Mouse (Mus musculus) midbrain, embryonic 13.5 days (tissue): ENCODE measurements around the gene Lama5. TPM values are rescaled to one million over a fixed set of nuclear protein-coding genes. Genes with fewer than 3 reads are reported as not detected.

ENCODE experiments used
- ATAC-seq: fragments of 200-750 bp; cut with Nextera tagmentation; 2 replicates; pipeline ENCODE4 v1.8.0; 2017; ENCODE audit warnings: mild to moderate bottlenecking, moderate TSS enrichment, moderate library complexity
- H3K27ac ChIP-seq: fragments of 300-500 bp; sonication (generic); 2 replicates; pipeline ENCODE4 v1.5.1; 2015; ENCODE audit warnings: inconsistent platforms, mild to moderate bottlenecking, moderate library complexity
- H3K27me3 ChIP-seq: fragments of 300-500 bp; sonication (generic); 2 replicates; pipeline ENCODE4 v1.6.1; 2015; ENCODE audit warnings: mild to moderate bottlenecking, inconsistent platforms
- H3K36me3 ChIP-seq: fragments of 300-500 bp; sonication (generic); 2 replicates; pipeline ENCODE4 v1.6.1; 2015; ENCODE audit warnings: mild to moderate bottlenecking, inconsistent platforms
- H3K4me1 ChIP-seq: fragments of 300-500 bp; sonication (generic); replicated peaks from 2 replicates; pipeline ENCODE4 v1.6.1; 2015; ENCODE audit warnings: inconsistent platforms
- H3K4me2 ChIP-seq: fragments of 300-500 bp; sonication (generic); replicated peaks from 2 replicates; pipeline ENCODE4 v1.6.1; 2015; ENCODE audit warnings: moderate library complexity, mild to moderate bottlenecking, inconsistent platforms
- H3K4me3 ChIP-seq: fragments of 300-500 bp; sonication (generic); replicated peaks from 2 replicates; pipeline ENCODE4 v1.5.1; 2015; ENCODE audit warnings: mild to moderate bottlenecking, inconsistent platforms
- H3K9ac ChIP-seq: fragments of 300-500 bp; sonication (generic); replicated peaks from 2 replicates; pipeline ENCODE4 v1.6.1; 2015; ENCODE audit warnings: mild to moderate bottlenecking, inconsistent platforms
- H3K9me3 ChIP-seq: fragments of 300-500 bp; sonication (generic); 2 replicates; pipeline ENCODE4 v1.6.1; 2016; ENCODE audit warnings: mild to moderate bottlenecking, inconsistent platforms
- WGBS: fragments of 180-500 bp; shearing (Covaris S2); methylation state at CpG from one replicate; pipeline ENCODE4 v1.1.7; 2015; 5-methylcytosine and 5-hydroxymethylcytosine counted together
- polyA plus RNA-seq: library from polyadenylated mRNA; unstranded; fragments of >200 nt; fragmentation: Nextera tagmentation; extraction: Ambion mirVana; gene quantifications from 2 replicates; pipeline ENCODE4 v1.2.1, GENCODE M21; 2015

Lama5 gene
- polyA plus RNA-seq, 1 experiment from 2014 or later = 1.7 TPM

GRCm38 (mm10) chr2:180202805-180203204 lies 22.9 kb downstream of the Lama5 start:
- peaks cover 23% of the 10 kb centered on the region for H3K4me1 ChIP-seq
- no peak overlapping the region for H3K9ac ChIP-seq
- no peak overlapping the region for H3K27ac ChIP-seq
- no peak overlapping the region for H3K4me3 ChIP-seq
- H3K4me2 ChIP-seq = no peak overlapping the region
- H3K27me3 ChIP-seq = no peaks in the 10 kb centered on the region
- no peaks in the 10 kb centered on the region for H3K36me3 ChIP-seq
- no peak for ATAC-seq
- 80% methylated on average over 10 of the region's 10 CpGs for WGBS
- H3K9me3 ChIP-seq = no peaks in the 10 kb centered on the region

- H3K27ac ChIP-seq = no peak overlapping the region
- H3K36me3 ChIP-seq = no peaks in the 10 kb centered on the region
- no peaks in the 10 kb centered on the region for H3K9me3 ChIP-seq
- H3K27me3 ChIP-seq = no peaks in the 10 kb centered on the region
- no peak overlapping the region for H3K9ac ChIP-seq
- peaks cover 27% of the 10 kb centered on the region for H3K4me1 ChIP-seq
- no peak overlapping the region for H3K4me3 ChIP-seq
- H3K4me2 ChIP-seq = no peak overlapping the region
- no peak for ATAC-seq
- 95% methylated on average over 14 of the region's 14 CpGs for WGBS
Measured at GRCm38 (mm10) chr2:180202263-180202662, 23.4 kb downstream of the Lama5 start.

- Histone ChIP-seq H3K36me3 (no peaks in the 10 kb centered on the region), H3K9ac (no peak overlapping the region), H3K4me2 (no peak overlapping the region), H3K9me3 (no peaks in the 10 kb centered on the region), H3K27me3 (no peaks in the 10 kb centered on the region), H3K4me1 (peaks cover 29% of the 10 kb centered on the region), H3K27ac (peak overlapping the region; percentile 19; the same call in 1 of the 2 replicates), H3K4me3 (no peak overlapping the region)
- WGBS = 71% methylated on average over 9 of the region's 9 CpGs
- no peak for ATAC-seq
Measured at GRCm38 (mm10) chr2:180201303-180201702, 24.4 kb downstream of the Lama5 start.

DNA sequence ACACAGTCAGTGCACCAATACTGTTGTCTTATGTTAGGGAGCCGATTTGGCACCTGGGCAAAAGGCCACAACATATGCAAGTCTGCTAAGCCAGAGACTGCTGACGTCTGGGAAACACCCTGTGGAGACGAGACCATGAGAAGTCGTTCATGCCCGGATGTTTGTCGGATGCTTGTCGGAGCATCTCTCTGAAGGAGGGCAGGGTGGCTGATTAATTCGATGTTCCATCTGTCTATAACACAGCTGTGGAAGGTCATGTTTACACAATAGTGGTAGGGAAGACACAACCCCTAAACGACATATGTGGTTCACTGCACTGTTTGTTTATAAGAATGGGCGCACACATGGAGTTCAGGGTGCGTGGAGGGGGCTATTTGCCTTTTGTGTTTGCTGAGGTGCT lies 25.0 kb downstream of the Lama5 start:
- Histone ChIP-seq H3K27ac (peak overlapping the region; percentile 19; the same call in 1 of the 2 replicates), H3K9me3 (no peaks in the 10 kb centered on the region), H3K27me3 (no peaks in the 10 kb centered on the region), H3K4me3 (no peak overlapping the region), H3K4me1 (peaks cover 22% of the 10 kb centered on the region), H3K9ac (no peak overlapping the region), H3K4me2 (no peak overlapping the region), H3K36me3 (no peaks in the 10 kb centered on the region)
- ATAC-seq = no peak
- WGBS = 57% methylated on average over 11 of the region's 11 CpGs

DNA sequence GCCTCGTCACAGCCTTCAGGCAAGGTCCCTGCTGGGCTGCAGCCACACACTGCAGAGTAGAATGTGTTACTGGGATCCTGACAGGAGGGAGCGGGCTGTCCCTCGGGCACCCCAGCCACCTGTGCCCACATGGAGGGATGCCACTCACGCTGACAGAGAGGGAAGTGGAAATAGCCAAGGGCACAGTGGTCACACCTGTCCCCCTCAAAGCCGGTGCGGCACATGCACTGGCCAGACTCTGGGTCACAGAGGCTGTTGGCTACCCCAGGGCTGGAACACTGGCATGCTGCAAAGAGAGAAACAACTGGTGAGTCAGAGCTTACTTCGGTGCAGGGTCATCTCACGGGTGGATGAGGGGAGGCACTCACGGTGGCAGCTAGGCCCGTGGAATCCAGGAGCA lies 26.9 kb downstream of the Lama5 start:
- Histone ChIP-seq H3K9ac (no peak overlapping the region), H3K4me2 (no peak overlapping the region), H3K4me3 (no peak overlapping the region), H3K36me3 (no peaks in the 10 kb centered on the region), H3K9me3 (no peaks in the 10 kb centered on the region), H3K27me3 (no peaks in the 10 kb centered on the region), H3K4me1 (0 out of 2 replicates have a peak, but pooled peaks cover 13% of the 10 kb centered on the region), H3K27ac (no peak overlapping the region)
- 89% methylated on average over 10 of the region's 10 CpGs for WGBS
- ATAC-seq = no peak

- 80% methylated on average over 10 of the region's 10 CpGs for WGBS
- H3K36me3 ChIP-seq = no peaks in the 10 kb centered on the region
- no peak for ATAC-seq
- H3K4me2 ChIP-seq = no peak overlapping the region
- H3K27me3 ChIP-seq = no peaks in the 10 kb centered on the region
- H3K9ac ChIP-seq = no peak overlapping the region
- H3K27ac ChIP-seq = no peak overlapping the region
- H3K4me1 ChIP-seq = 0 out of 2 replicates have a peak, but pooled peaks cover 13% of the 10 kb centered on the region
- no peak overlapping the region for H3K4me3 ChIP-seq
- no peaks in the 10 kb centered on the region for H3K9me3 ChIP-seq
Measured at GRCm38 (mm10) chr2:180197323-180198037, 28.2 kb downstream of the Lama5 start.

DNA sequence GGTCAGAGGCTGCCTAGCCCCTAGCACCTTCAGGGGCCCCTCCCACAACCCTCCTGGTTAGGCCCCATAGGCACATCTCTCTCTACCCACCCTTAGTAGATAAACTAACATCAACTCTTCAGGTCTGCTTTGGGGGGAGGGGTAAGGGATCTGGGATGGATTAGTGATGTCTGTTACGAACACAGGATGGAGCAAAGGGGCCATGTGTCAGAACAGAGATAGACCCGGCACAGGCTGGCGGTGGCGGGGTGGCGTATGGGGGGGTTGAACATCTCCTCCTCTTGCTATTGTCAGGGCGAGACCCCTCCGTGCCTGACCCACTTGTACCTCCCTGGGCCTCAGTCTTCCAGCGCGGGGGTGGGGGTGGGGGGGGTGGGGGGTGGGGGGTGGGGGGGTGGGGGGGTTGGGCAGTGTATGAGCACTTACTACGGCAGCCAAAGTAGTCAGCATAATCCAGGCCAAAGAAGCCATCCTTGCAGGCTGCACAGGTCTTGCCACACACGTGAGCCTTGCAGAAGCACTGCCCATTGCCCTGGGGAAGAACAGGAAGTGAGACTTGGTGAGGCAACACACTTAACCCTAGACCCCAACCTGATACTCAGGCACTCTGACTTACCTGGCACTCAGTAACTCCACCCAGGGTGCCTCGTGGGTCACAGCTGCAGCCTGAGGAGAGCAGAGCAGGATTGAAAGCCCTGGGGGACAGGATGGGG lies 28.9 kb downstream of the Lama5 start:
- H3K4me2 ChIP-seq = no peak overlapping the region
- 0 out of 2 replicates have a peak, but pooled peaks cover 12% of the 10 kb centered on the region for H3K4me1 ChIP-seq
- no peaks in the 10 kb centered on the region for H3K9me3 ChIP-seq
- no peak overlapping the region for H3K27ac ChIP-seq
- H3K27me3 ChIP-seq = no peaks in the 10 kb centered on the region
- ATAC-seq = no peak
- no peak overlapping the region for H3K4me3 ChIP-seq
- no peak overlapping the region for H3K9ac ChIP-seq
- H3K36me3 ChIP-seq = no peaks in the 10 kb centered on the region
- 77% methylated on average over 8 of the region's 12 CpGs for WGBS

GRCm38 (mm10) chr2:180187362-180187761 lies 38.3 kb downstream of the Lama5 start:
- H3K4me2 ChIP-seq = no peak overlapping the region

GRCm38 (mm10) chr2:180185686-180186085 lies 40.0 kb downstream of the Lama5 start:
- Histone ChIP-seq H3K27ac (no peak overlapping the region), H3K27me3 (no peaks in the 10 kb centered on the region), H3K4me2 (no peak overlapping the region), H3K9ac (no peak overlapping the region), H3K36me3 (no peaks in the 10 kb centered on the region), H3K9me3 (no peaks in the 10 kb centered on the region), H3K4me1 (no peaks in the 10 kb centered on the region), H3K4me3 (no peak overlapping the region)
- 95% methylated on average over 14 of the region's 14 CpGs for WGBS
- ATAC-seq = no peak

More at GRCm38 (mm10) chr2:180187362-180187761, 38.3 kb downstream of the Lama5 start:
- Histone ChIP-seq H3K27ac (no peak overlapping the region), H3K27me3 (no peaks in the 10 kb centered on the region), H3K4me1 (no peaks in the 10 kb centered on the region), H3K4me3 (no peak overlapping the region), H3K36me3 (no peaks in the 10 kb centered on the region), H3K9me3 (no peaks in the 10 kb centered on the region), H3K9ac (no peak overlapping the region)
- 88% methylated on average over 11 of the region's 11 CpGs for WGBS
- ATAC-seq = no peak

DNA sequence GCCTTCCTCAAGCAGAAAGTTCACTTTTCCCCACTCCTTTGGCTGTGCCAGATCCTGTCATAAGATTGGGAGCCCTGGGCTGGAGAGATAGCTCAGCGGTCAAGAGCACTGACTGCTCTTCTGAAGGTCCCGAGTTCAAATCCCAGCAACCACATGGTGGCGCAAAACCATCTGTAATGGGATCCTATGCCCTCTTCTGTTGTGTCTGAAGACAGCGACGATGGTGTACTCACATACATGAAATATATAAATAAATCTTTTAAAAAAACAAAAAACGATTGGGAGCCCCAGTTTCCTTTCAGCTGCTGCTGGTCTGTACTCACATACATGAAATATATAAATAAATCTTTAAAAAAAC lies 40.9 kb downstream of the Lama5 start:
- Histone ChIP-seq H3K9ac (no peak overlapping the region), H3K36me3 (0 out of 2 replicates have a peak, but pooled peaks cover under 1% of the 10 kb centered on the region), H3K4me1 (no peaks in the 10 kb centered on the region), H3K9me3 (no peaks in the 10 kb centered on the region), H3K27ac (no peak overlapping the region), H3K4me2 (no peak overlapping the region), H3K27me3 (no peaks in the 10 kb centered on the region), H3K4me3 (no peak overlapping the region)
- WGBS = 82% methylated on average over 6 of the region's 6 CpGs
- no peak for ATAC-seq

- no peak overlapping the region for H3K4me2 ChIP-seq
- H3K9ac ChIP-seq = no peak overlapping the region
- H3K27me3 ChIP-seq = no peaks in the 10 kb centered on the region
- no peaks in the 10 kb centered on the region for H3K4me1 ChIP-seq
- H3K4me3 ChIP-seq = no peak overlapping the region
- no peak for ATAC-seq
- 90% methylated on average over 24 of the region's 24 CpGs for WGBS
- H3K36me3 ChIP-seq = peaks cover 6% of the 10 kb centered on the region
- H3K9me3 ChIP-seq = no peaks in the 10 kb centered on the region
- H3K27ac ChIP-seq = no peak overlapping the region
Measured at GRCm38 (mm10) chr2:180184011-180184751, 41.5 kb downstream of the Lama5 start.

DNA sequence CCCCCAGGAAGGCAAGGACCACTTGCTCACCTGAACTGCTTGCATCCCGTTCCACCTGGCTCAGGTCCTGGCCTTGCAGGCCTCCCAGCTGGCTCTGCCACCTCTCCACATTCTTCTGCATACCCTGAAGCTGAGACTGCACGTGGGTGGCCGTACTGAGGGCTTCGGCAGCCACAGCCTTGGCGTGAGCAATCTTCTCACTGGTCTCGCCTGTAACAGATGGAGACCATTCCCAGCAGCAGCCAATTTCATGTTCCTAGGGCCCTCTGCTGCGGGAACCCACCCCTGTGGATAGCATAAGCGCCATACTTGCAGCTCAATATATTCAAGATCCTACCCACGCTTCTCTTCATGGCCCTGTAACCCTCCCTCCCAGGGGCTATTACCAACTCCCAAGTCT lies 44.1 kb downstream of the Lama5 start:
- no peak for ATAC-seq
- Histone ChIP-seq H3K4me3 (no peak overlapping the region), H3K27me3 (no peaks in the 10 kb centered on the region), H3K4me2 (no peak overlapping the region), H3K27ac (no peak overlapping the region), H3K9ac (no peak overlapping the region), H3K36me3 (peaks cover 32% of the 10 kb centered on the region), H3K9me3 (no peaks in the 10 kb centered on the region), H3K4me1 (no peaks in the 10 kb centered on the region)
- WGBS = 89% methylated on average over 9 of the region's 9 CpGs
